Mouse (Mus musculus) kidney, postnatal 14 days (tissue): ENCODE data around the gene Prelid3b.

Experiments used
- DNase-seq: peaks from one replicate; pipeline ENCODE4 v3.0.0; 2022; ENCODE audit warnings: mixed read lengths

Gene Prelid3b

DNA sequence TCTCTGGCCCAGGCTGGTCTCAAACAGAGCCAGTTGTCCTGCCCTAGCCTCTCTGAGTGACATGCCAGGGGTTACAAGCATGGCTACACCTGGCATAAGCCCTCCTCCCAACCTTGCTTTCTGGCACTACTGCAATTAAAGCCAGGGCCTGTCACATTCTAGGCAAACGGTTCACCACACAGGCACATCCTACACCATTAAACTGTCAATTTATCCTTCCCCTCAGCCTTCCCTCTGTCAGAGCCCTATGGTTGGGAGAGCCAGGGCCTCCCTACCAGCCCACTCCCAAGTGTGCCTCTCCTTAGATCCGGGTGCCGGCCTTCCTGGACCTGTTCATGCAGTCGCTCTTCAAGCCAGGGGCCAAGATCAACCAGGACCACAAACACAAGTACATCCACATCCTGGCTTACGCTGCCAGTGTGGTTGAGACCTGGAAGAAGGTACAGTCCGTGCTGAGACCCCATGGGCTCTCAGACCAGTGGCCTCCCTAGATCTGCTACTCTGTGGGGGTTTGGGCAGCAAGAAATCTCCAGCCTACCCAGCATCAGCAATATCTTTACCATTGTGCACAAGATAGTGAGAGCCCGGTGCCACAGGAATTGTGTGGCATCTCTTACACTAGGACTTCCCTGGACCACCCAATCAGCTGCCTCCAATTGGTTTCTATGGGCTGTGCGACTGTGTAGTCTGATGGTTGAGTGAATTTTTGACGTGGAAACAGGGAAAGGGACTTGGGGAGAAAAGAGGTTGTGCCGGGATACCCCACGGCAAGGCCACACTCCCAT, 48.4 kb downstream of the Prelid3b start:
- no peak for DNase-seq

DNA sequence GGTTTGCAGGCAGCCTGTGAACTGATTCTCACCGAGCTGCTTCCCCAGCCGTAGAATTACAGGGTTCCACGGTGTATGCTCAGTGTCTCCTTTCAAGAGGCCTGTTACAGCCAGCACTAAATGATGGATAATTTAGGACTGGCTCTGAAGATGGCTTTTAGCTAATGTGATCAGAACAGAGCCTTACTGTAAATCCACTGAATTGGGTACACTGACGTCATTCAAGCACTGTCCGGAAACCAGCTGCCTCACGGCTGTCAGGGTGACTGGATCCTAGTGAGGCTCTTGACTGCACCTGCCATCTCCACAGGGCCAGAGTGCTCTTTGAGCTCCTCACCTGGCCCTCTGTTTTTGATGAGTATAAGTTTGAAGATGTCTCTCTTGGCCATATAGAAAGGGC, 51.8 kb downstream of the Prelid3b start:
- DNase-seq: no peak

DNA sequence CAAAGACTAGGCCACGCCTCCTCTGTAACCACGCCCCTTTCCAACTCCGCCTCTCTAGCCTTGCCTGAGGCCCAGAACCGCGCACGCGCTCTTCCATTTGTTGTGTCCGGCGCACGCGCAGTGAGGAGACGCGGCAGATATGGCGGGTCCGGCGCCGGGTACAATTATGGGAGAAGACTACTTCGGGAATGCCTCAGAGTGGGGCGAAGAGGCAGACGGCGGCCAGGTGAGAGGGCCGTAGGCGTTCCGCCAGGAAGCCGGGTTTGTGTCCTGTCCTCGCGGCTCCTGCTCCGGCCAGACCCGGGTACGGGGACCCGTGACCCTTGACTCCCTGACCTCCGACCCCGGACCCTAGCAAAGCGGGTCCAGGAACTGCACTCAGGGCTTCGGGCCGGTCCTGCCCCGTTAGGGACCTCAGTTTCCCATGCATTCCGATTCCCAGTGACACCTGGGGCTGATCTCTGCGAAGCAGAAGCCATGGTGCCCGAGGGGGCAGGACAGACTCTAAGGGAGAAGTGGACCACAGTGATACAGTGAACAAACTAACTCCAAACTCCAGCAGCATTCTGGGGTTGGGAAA, 57.1 kb downstream of the Prelid3b start, which contains the start of gene Nelfcd:
Nelfcd (plus strand) TSS at position 74 of the 580 bp plus-strand sequence.
- peak; percentile 96 for DNase-seq
